15 mouse cellular contexts compared by ENCODE assay signal in genomic region chr11:35941064-35941463, GRCm38 (mm10). TPM values are rescaled to one million over a fixed set of nuclear protein-coding genes. Genes with fewer than 3 reads are reported as not detected.
DNase-seq lines count a peak whose midpoint lies in the region; ATAC-seq lines count a peak whose summit lies in the region.
"Had no signal": no experiment of that assay in that cellular context is flagged by ENCODE, and none has a peak within 500 bp of the region (broad histone marks: within the 10 kb centered on the region; RNA-seq: fewer than 3 reads in every experiment).

No protein-coding gene starts in this region.

- no peak overlapping the region for H3K9ac ChIP-seq in kidney, embryonic 15.5 days
- H3K9ac ChIP-seq in midbrain, embryonic 12.5 days (replicated peaks): no peak overlapping the region
- H3K9ac ChIP-seq: liver, embryonic 14.5 days had no signal

- H3K36me3 ChIP-seq in kidney, embryonic 15.5 days: no peaks in the 10 kb centered on the region
- no peaks in the 10 kb centered on the region for H3K36me3 ChIP-seq in midbrain, embryonic 12.5 days

- 43% methylated on average over 5 of the region's 5 CpGs for WGBS in kidney, embryonic 15.5 days
- WGBS in midbrain, embryonic 12.5 days: 41% methylated on average over 5 of the region's 5 CpGs

- 0 out of 2 replicates have a peak overlapping the region, but pooled peaks have one; percentile 19 for H3K27ac ChIP-seq in kidney, embryonic 15.5 days
- H3K27ac ChIP-seq in midbrain, embryonic 12.5 days (replicated peaks): peak overlapping the region; percentile 60; the same call in 1 of the 2 replicates
- H3K27ac ChIP-seq: heart, adult 2 months; liver, embryonic 14.5 days had no signal

- no peak overlapping the region for H3K4me3 ChIP-seq in kidney, embryonic 15.5 days (replicated peaks)
- H3K4me3 ChIP-seq in midbrain, embryonic 12.5 days: no peak overlapping the region
- H3K4me3 ChIP-seq: heart, adult 2 months; myocyte had no signal

- no peaks in the 10 kb centered on the region for H3K9me3 ChIP-seq in kidney, embryonic 15.5 days (replicated peaks)
- no peaks in the 10 kb centered on the region for H3K9me3 ChIP-seq in midbrain, embryonic 12.5 days

- no peak overlapping the region for H3K4me2 ChIP-seq in kidney, embryonic 15.5 days
- no peak overlapping the region for H3K4me2 ChIP-seq in midbrain, embryonic 12.5 days (replicated peaks)

- ATAC-seq in kidney, embryonic 15.5 days (replicated peaks; ENCODE audit: low FRiP score): no peak
- ATAC-seq in midbrain, embryonic 12.5 days (ENCODE audit: low FRiP score, low read depth): no peak
- ATAC-seq: intestine, postnatal 0 days had no signal

- no peaks in the 10 kb centered on the region for H3K27me3 ChIP-seq in kidney, embryonic 15.5 days
- H3K27me3 ChIP-seq in midbrain, embryonic 12.5 days: no peaks in the 10 kb centered on the region

- peak; percentile 52 to 72 for DNase-seq in adrenal gland, adult (ENCODE audit: inconsistent age in 2 of 2, low spot score in 1 of 2)
- DNase-seq in adrenal gland, postnatal 4 days (ENCODE audit: low spot score in 2 of 2): no peak
- DNase-seq in kidney, adult 9 months: no peak
- DNase-seq in brain, embryonic 18.5 days (ENCODE audit: low read depth, low spot score): peak; percentile 40
- no peak for DNase-seq in gastrocnemius, adult 8-10 months (ENCODE audit: low spot score in 2 of 2)
- DNase-seq in gastrocnemius, adult 18-20 months (ENCODE audit: low spot score): no peak
- DNase-seq: heart, adult 2 months; heart, postnatal 10 days; lung, postnatal 4 days had no signal

- peaks cover 48% of the 10 kb centered on the region for H3K4me1 ChIP-seq in kidney, embryonic 15.5 days
- peaks cover 17% of the 10 kb centered on the region; the same call in 1 of the 2 replicates for H3K4me1 ChIP-seq in midbrain, embryonic 12.5 days

RNA-seq across cellular contexts. Expression of gene Wwc1, which starts 39.3 kb away (rescaled TPM):
- total RNA-seq in adrenal gland, postnatal 4 days (2021): 10 to 100 TPM; 39.6 to 57.7 TPM
- polyA plus RNA-seq in kidney, embryonic 15.5 days (2015; fragmentation: Nextera tagmentation; extraction: Ambion mirVana): 6.9 and 7.1 TPM in 2 replicates
- 7.4 and 8.3 TPM in 2 replicates for polyA plus RNA-seq in midbrain, embryonic 12.5 days (2016; fragmentation: Nextera tagmentation; extraction: Ambion mirVana)
- under 1 TPM in 2 of 4 experiments, not detected in 2; 0.07 to 0.10 TPM for total RNA-seq in gastrocnemius, adult 8-10 months (2022)
- under 1 TPM; 0.07 to 0.25 TPM for total RNA-seq in gastrocnemius, adult 18-20 months (2021)
- total RNA-seq: common myeloid progenitor, adult 5-6 weeks had no signal

Comparison
In these comparisons a context has a peak if more than half of its experiments do, and no peak if none do; other contexts are left out.
1. DNase-seq: peak in adrenal gland, adult (2 of 2) and brain, embryonic 18.5 days (single experiment); none in adrenal gland, postnatal 4 days (0 of 2), kidney, adult 9 months (single experiment), gastrocnemius, adult 8-10 months (0 of 2) and gastrocnemius, adult 18-20 months (single experiment).
2. RNA of gene Wwc1, which starts 39.3 kb away (total RNA-seq): 39.6 to 57.7 TPM in adrenal gland, postnatal 4 days; 0.07 to 0.25 TPM in gastrocnemius, adult 18-20 months and 0.07 to 0.10 TPM in gastrocnemius, adult 8-10 months; every median in the first group is over 10 times any median in the second.